Mouse (Mus musculus): ENCODE data around the gene Pcdh15.

DNA sequence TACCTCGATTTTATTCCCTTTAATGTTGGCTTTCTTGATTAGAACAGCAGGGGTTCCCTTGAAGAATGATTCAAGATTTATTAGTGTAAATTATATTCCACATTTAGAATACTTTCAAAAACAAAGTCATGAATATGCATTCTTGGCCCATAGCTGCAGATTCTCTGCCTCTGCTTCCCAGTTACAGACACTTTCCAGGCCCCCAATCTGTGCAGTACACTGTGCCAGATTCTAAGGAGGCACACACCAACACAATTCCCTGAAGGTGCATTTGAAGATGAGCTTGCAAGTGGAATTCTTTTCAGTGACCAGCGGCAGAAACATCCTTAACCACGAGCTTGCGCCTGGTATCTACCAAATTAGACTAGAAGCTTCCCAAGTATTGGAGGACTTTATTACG, 55.4 kb downstream of the Pcdh15 start:
- TF ChIP-seq POLR2A (IDR thresholded peaks at IDR 0.05; ENCODE audit: control insufficient read depth, low read depth, low read length) (no peak), CTCF (IDR thresholded peaks at IDR 0.05; ENCODE audit: control insufficient read depth, insufficient read depth, insufficient replicate concordance, low read depth, low read length) (no peak)

Measured in testis, adult 2 months (tissue).